Mouse (Mus musculus) brain, embryonic 14.5 days (tissue): ENCODE data around the gene Jam2.

Experiments
- CTCF ChIP-seq: fragments of 200-500 bp; IDR thresholded peaks from 2 replicates; pipeline ENCODE4 v1.5.1; 2012; ENCODE audit warnings: inconsistent platforms, mild to moderate bottlenecking, moderate library complexity, borderline replicate concordance; ENCODE audit not compliant: insufficient read depth, insufficient read length; ENCODE audit errors: extremely low read depth
- POLR2A ChIP-seq: fragments of 200-500 bp; IDR thresholded peaks from 2 replicates; pipeline ENCODE4 v1.6.1; 2012; ENCODE audit warnings: mild to moderate bottlenecking, inconsistent platforms, borderline replicate concordance; ENCODE audit not compliant: poor library complexity, insufficient read depth, insufficient read length, severe bottlenecking; ENCODE audit errors: extremely low read depth

GRCm38 (mm10) chr16:84804866-84805265, 30.9 kb downstream of the Jam2 start:
- TF ChIP-seq POLR2A (no peak), CTCF (no peak)
